Mouse (Mus musculus) ES-E14 (cell line): ENCODE measurements around the gene Gng4. TPM values are rescaled to one million over a fixed set of nuclear protein-coding genes. Genes with fewer than 3 reads are reported as not detected.

Source experiments
- DNase-seq: peaks from one replicate; pipeline ENCODE4 v3.0.0-alpha.2; 2013; ENCODE audit warnings: low read depth, low spot score
- H3K27ac ChIP-seq: 2 replicates; pipeline ENCODE4 v1.5.1; 2012; ENCODE audit warnings: low read depth, mild to moderate bottlenecking, low read length, moderate library complexity, mixed read lengths; ENCODE audit not compliant: poor library complexity, insufficient read depth, severe bottlenecking
- H3K36me3 ChIP-seq: 2 replicates; pipeline ENCODE4 v1.6.1; 2012; ENCODE audit warnings: mild to moderate bottlenecking, low read length, moderate library complexity, mixed read lengths; ENCODE audit not compliant: control insufficient read depth, poor library complexity, insufficient read depth, severe bottlenecking
- H3K4me1 ChIP-seq, 2 experiments: fragments of 150-350 bp in 1 of 2; sonication (generic) in 1 of 2; 2 replicates each; pipeline ENCODE4 v1.6.1; 2012; ENCODE audit warnings: low read length in 2 of 2, mild to moderate bottlenecking in 1 of 2, mixed read lengths in 1 of 2; ENCODE audit not compliant: control insufficient read depth in 2 of 2, insufficient read depth in 2 of 2, poor library complexity in 1 of 2
- H3K4me3 ChIP-seq, 2 experiments: fragments of 150-350 bp in 1 of 2; sonication (generic) in 1 of 2; 2 replicates each; pipeline ENCODE4 v1.5.1; 2012; ENCODE audit warnings: low read length in 2 of 2, low read depth in 1 of 2, mild to moderate bottlenecking in 1 of 2, mixed read lengths in 1 of 2; ENCODE audit not compliant: insufficient read depth in 1 of 2, poor library complexity in 1 of 2, severe bottlenecking in 1 of 2
- H3K9ac ChIP-seq: 2 replicates; pipeline ENCODE4 v1.6.1; 2012; ENCODE audit warnings: low read depth, mild to moderate bottlenecking, low read length, mixed read lengths; ENCODE audit not compliant: poor library complexity, insufficient read depth, severe bottlenecking
- H3K9me3 ChIP-seq: fragments of 150-350 bp; sonication (generic); 2 replicates; pipeline ENCODE4 v1.6.1; 2012; ENCODE audit warnings: low read depth, mild to moderate bottlenecking, low read length; ENCODE audit not compliant: control insufficient read depth, insufficient read depth
- CHD2 ChIP-seq: IDR thresholded peaks from 2 replicates; pipeline ENCODE4 v1.6.1; 2014; ENCODE audit warnings: mild to moderate bottlenecking, low read depth, low read length, inconsistent platforms
- HCFC1 ChIP-seq: IDR thresholded peaks from 2 replicates; pipeline ENCODE4 v1.6.1; 2012; ENCODE audit warnings: low read length, inconsistent platforms, borderline replicate concordance; ENCODE audit not compliant: insufficient read depth
- MAFK ChIP-seq: IDR thresholded peaks from 2 replicates; pipeline ENCODE4 v1.6.1; 2014; ENCODE audit warnings: mild to moderate bottlenecking, low read depth, low read length, inconsistent platforms; ENCODE audit not compliant: insufficient read depth
- ZC3H11A ChIP-seq: IDR thresholded peaks from 2 replicates; pipeline ENCODE4 v1.6.1; 2012; ENCODE audit warnings: low read depth, mild to moderate bottlenecking, inconsistent platforms, low read length, borderline replicate concordance
- ZNF384 ChIP-seq: IDR thresholded peaks from 2 replicates; pipeline ENCODE4 v1.6.1; 2012; ENCODE audit warnings: low read depth, low read length, inconsistent platforms
- in situ Hi-C, 2 experiments: fragments of 600-800 bp; cut with MboI; formaldehyde crosslinking; loops; one replicate each; pipeline ENCODE4 v1.15.1; 2025; ENCODE audit warnings: low sequenced_read_pairs in 2 of 2, inconsistent platforms in 1 of 2; ENCODE audit not compliant: unreplicated experiment in 2 of 2
- total RNA-seq: library from RNA; depleted of rRNA; stranded (reverse); fragments of 300-350 nt; gene quantifications from 2 replicates; pipeline ENCODE4 v1.2.3, GENCODE M21; 2012

Gng4 gene
- total RNA-seq, 1 experiment, result not detected

- in situ Hi-C loops, result no loop called here
- H3K9ac ChIP-seq, result no peak overlapping the region
- H3K9me3 ChIP-seq, result no peaks in the 10 kb centered on the region
- H3K27ac ChIP-seq, result no peak overlapping the region
- no peaks in the 10 kb centered on the region for H3K36me3 ChIP-seq
- peaks cover 0 to 11% of the 10 kb centered on the region in 2 experiments; a peak in 2 of 4 replicates for H3K4me1 ChIP-seq
- no peak overlapping the region for H3K4me3 ChIP-seq
- no peak for DNase-seq
- no peak for TF ChIP-seq CHD2
- no peak for TF ChIP-seq ZNF384
- no peak for TF ChIP-seq MAFK
- no peak for TF ChIP-seq HCFC1
These were observed 27.0 kb downstream of the Gng4 start for GRCm38 (mm10) chr13:13810885-13811284.

DNA sequence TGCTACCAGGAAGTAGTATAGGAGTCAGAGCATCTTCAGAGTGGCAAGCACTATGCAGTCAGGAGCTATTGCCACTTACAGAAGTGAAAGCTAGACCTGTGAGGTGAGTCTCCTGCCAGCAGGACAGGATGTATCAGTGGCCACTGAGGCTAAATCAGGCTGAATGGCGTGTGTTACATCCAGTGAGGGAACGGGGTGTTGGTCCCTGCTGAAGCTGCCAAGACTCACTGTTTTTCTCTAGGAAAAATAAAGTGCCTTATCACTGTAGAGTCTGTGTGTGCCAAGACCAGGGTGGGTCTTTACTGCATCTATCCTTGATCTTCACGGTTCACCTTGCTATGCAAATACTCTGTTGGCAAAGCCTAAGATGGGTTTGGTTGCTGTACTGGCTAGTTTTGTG lies 34.8 kb downstream of the Gng4 start:
- TF ChIP-seq CHD2 (no peak), ZC3H11A (no peak), HCFC1 (no peak), ZNF384 (no peak), MAFK (no peak)
- H3K9me3 ChIP-seq, result no peaks in the 10 kb centered on the region
- no peak overlapping the region for H3K4me3 ChIP-seq
- H3K27ac ChIP-seq, result no peak overlapping the region
- H3K36me3 ChIP-seq, result no peaks in the 10 kb centered on the region
- no peak overlapping the region for H3K9ac ChIP-seq
- in situ Hi-C loops, result no loop called here
- H3K4me1 ChIP-seq, result no peaks in the 10 kb centered on the region
- DNase-seq, result no peak

DNA sequence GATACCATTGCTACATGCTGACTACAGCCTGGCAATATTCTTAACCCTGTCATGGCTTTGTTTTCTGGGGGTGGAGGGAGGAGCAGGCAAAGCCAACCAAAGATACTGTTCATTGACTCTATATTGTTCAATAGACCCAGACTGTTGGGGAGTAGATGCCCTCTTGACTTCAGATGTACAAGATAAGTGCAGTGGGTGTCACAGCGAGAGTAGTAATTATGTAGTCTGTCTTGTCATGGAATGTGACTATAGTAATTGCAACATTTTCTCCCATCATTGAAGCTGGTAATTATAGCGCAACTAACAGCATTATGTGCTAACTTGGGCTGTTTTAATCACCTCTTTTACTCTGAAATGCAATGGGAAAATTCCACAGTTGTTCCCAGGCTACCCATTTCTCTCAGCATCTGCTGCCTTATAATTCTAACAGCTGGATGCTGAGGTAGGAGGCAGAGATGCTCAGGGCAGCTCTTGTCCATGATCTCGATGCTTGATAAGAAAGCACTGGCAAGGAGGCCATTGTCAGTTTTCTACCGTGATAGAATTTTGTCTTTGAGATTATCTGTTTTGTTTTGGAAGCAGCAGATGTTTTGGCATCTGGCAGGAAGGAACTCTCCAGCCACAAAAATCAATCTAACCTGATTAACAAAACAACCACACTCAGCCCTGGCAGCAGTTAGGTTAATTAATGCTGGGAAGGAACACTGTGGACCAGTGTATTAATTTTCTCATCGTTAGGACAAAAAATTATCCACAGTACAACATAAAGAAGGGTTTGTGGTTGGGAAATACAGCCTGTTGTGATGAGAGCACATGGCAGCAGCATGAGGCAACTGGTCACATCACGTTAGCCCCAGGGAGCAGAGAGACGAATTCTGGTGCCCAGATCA lies 36.6 kb downstream of the Gng4 start:
- Histone ChIP-seq H3K9me3 (no peaks in the 10 kb centered on the region), H3K9ac (no peak overlapping the region), H3K4me1 (no peaks in the 10 kb centered on the region), H3K27ac (no peak overlapping the region), H3K4me3 (no peak overlapping the region), H3K36me3 (no peaks in the 10 kb centered on the region)
- in situ Hi-C loops, result no loop called here
- DNase-seq, result no peak
- TF ChIP-seq CHD2 (no peak), ZC3H11A (no peak)

DNA sequence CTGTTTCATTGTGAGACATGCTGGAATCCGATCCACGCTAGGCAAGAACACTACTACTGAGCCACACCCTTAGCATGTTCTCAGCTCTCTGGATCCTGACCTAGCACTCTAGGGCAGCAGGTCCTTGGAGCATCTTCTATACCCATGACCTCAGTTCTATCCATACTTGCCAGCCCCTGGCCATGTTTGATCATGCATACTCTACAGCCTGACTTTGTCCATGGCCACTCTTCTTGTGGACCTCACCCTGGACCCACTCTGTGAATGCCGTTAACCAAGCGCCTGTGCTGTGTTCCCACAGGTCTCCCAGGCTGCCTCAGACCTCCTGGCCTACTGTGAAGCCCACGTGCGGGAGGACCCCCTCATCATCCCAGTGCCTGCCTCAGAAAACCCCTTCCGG lies 41.1 kb downstream of the Gng4 start:
- in situ Hi-C loops, result no loop called here
- Histone ChIP-seq H3K4me1 (no peaks in the 10 kb centered on the region), H3K9me3 (no peaks in the 10 kb centered on the region), H3K9ac (no peak overlapping the region), H3K4me3 (no peak overlapping the region), H3K27ac (no peak overlapping the region), H3K36me3 (no peaks in the 10 kb centered on the region)
- DNase-seq, result no peak
- TF ChIP-seq CHD2 (no peak), MAFK (no peak), HCFC1 (no peak), ZNF384 (no peak), ZC3H11A (no peak)

GRCm38 (mm10) chr13:13826533-13826932 lies 42.7 kb downstream of the Gng4 start:
- TF ChIP-seq HCFC1 (no peak), ZC3H11A (no peak), ZNF384 (no peak)
- Histone ChIP-seq H3K4me3 (no peak overlapping the region), H3K9ac (no peak overlapping the region), H3K9me3 (no peaks in the 10 kb centered on the region), H3K27ac (no peak overlapping the region), H3K4me1 (no peaks in the 10 kb centered on the region), H3K36me3 (no peaks in the 10 kb centered on the region)
- in situ Hi-C loops, result no loop called here
- no peak for DNase-seq
